Mouse (Mus musculus) urinary bladder, postnatal 25 days (tissue): ENCODE data around the gene Sel1l3.

Experiments used
- DNase-seq: peaks from one replicate; pipeline ENCODE4 v3.0.0; 2022; ENCODE audit warnings: low spot score

Sel1l3 gene

GRCm38 (mm10) chr5:53172908-53173307 lies 40.8 kb downstream of the Sel1l3 start:
- no peak for DNase-seq

GRCm38 (mm10) chr5:53172256-53172636 lies 41.5 kb downstream of the Sel1l3 start:
- DNase-seq = no peak

- DNase-seq = no peak
Observed at GRCm38 (mm10) chr5:53171611-53172255, 42.0 kb downstream of the Sel1l3 start.

- no peak for DNase-seq
Observed at GRCm38 (mm10) chr5:53167564-53167963, 46.2 kb downstream of the Sel1l3 start.

DNA sequence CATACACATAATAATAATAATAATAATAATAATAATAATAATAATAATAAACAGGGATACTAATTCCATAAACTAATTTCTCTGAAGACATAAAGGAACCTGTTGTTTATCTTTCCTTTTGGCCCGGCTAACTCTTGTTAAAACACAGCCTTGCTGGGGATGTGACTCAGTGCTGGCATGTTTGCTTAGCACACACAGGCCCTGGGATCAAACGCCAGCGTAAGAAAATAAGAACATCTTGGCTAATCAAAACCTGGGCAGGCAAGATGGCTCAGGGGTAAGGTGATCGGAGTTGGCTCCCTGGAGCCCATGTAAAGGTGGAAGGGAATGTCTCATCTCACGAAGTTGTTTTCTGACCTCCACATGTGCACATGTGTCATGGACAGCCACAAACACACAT lies 48.1 kb downstream of the Sel1l3 start:
- DNase-seq = no peak

GRCm38 (mm10) chr5:53162436-53162835 lies 51.3 kb downstream of the Sel1l3 start:
- DNase-seq = no peak

DNA sequence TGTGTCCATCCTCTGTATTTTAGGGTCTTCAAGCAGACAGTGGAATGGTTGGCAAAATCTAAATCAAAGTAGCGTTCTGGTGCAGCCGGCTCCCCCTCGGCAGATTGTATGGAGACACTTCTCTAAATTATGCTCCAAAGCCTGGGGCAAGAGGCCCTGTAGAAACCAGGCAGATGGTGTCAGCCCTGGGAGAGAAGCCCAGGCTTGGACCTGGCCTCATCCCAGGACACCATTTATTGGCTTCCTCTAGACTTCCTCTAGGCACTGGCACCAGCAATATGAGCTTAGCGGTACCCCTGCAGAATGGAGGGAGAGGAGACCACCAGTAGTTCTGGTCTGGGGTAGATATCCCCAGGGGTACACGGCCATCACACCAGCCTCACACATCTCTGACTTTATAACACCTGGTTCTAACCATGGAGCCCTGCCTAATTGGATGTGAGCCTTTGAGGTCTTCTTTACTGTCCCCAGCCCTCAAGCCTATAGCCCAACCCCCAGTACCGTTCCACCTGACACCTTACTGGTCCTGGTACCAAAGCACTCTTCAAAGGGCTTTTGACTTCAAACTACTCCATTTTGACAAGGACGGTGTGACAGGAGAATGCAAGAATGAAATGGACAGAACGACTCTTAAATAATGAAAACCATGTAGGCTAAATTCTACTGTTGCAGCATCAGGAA lies 52.1 kb downstream of the Sel1l3 start:
- no peak for DNase-seq

GRCm38 (mm10) chr5:53160207-53160606 lies 53.5 kb downstream of the Sel1l3 start:
- no peak for DNase-seq

DNA sequence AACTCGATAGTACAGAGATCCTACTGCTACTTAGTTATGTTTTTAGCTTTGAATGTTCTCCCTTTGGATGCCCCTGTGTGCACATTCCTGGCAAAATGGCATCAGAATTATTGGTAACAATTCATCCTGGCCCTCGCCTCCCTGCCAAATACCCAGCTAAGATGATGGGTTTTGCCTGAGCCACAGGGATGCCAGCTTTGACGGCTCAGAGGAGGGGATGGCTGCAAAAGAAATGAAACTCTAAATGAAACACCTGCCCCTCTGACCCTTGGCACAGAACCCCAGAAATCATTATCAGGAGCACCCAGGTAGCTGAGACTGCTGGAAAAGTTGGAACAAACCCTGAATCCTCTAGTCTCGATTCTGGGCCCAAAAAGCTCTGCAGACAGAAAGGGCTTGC lies 54.1 kb downstream of the Sel1l3 start:
- DNase-seq = no peak

GRCm38 (mm10) chr5:53159166-53159565 lies 54.6 kb downstream of the Sel1l3 start:
- DNase-seq = no peak

DNA sequence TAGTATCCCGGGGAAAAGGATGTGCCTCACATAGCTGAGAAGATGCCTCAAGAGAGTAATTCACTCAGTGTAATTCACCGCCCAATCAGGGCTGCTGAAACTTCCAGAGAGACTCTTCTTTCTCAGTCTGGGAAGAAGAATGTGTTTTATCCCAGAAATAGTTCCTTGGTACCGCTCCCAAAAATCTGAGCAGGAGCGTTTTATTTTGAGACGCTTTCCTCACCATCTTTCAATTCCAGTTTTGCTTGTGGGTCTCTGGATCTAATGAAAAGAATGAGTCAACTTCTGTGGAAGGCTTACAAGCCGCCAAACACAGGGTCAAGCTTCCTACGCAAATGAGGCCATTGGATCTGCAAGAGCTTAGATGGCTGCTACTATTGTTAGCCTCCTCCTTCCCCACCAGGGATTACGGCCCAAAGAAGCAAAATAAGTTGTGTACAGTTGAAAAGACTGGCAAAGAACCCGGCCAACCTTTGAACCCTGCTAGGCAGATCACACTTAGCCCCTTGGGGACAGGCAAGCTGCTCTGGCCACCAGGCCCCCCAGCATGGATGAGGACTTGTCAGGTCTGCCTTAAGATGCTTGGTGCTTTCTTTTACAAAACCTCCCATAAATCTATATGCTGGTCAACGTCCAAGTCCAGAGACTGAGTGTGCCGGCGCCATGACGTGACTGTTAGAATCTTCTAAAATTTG lies 57.6 kb downstream of the Sel1l3 start:
- DNase-seq = no peak

DNA sequence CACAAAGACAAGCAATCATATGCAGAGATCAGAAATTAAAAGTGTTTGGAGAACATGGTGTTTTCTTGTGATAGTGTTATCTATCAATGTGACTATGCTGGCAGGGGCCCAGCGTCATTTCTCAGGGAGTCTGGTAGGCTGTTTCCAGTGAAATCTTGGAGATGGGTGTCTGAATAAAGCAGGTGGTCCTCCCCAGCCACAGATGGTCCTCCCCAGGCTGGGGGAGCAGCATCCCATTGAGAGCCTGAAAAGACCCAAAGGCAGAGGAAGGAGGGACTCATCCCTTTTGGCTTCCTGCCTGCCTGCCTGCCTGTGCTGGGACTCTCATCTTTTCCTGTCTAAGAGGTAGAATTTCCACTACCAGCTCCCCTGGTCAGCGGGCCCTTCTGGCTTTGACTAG lies 59.2 kb downstream of the Sel1l3 start:
- no peak for DNase-seq

DNA sequence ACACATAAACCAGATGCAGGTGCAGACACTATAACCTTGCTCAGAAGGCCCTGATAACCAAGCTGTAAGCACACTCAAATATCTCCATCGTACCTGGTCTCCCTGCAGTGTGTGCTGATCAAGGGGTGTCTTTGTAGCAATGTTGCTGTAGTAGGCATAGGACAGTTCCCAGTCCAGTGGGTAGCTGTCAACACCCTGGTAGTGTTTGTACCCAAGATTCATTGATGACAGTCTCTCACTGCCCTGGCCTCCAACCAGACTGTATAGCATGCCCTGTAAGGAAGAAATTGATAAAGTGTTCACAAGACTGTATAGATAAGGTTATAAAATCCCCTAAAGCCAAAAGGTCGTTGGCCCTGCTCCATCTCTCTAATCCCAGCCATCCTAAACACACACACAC lies 59.6 kb downstream of the Sel1l3 start:
- DNase-seq = no peak

DNA sequence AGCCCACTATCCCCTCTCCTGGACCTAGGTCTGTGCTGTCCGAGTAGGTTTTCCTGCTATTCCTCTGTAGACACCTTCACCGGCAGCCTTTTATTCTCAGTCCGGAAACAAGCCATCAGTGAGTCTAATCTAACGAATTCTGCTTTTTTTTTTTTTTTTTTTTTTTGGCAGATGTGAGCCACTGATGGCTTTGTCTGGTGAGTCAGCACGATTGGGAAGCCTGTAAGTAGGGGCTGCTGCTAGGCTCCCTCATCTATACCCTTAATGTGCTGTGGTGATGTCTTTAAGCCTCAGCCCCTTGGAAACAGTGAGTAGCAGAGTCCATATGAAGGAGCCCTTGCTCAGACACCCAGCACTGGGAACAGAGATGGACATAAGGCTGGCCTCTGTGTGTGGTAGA lies 60.6 kb downstream of the Sel1l3 start:
- no peak for DNase-seq

GRCm38 (mm10) chr5:53151379-53151960 lies 62.3 kb downstream of the Sel1l3 start:
- no peak for DNase-seq

DNA sequence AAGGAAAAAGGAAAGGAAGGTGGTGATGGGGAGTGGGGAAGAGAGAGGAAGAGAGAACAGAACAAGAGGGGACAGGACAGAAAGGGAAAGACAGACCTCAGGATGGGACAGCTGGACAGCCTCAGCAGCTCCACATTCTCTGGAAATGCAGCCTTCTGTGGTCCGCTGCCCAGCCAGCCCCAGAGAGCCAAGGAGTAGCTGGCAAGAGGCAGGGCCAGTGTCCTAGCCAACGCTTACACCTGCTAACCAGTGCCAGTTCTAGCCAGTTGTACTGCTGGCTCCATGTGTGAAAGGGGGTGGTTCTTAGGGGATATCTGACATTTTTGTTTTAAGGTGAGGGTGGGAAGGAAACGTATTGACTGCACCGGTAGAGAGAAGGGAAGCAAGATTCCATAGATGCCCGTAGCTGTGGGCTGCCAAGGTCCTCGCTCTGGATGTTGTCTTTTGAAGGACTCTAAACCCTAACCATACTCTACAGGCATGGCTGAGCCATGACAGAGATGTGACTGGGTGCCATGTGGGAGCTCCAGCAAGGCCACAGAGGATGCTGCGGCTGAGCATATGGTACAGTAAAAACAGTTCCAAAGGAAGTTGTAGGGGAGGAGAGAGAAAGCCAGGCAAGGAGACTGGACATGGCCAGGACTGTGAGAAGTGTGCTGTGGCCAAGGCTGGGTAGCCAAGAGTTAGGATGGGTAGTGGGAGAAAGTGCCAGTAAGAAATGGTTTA lies 64.6 kb downstream of the Sel1l3 start:
- no peak for DNase-seq

GRCm38 (mm10) chr5:53148160-53148923 lies 65.4 kb downstream of the Sel1l3 start:
- DNase-seq = no peak

DNA sequence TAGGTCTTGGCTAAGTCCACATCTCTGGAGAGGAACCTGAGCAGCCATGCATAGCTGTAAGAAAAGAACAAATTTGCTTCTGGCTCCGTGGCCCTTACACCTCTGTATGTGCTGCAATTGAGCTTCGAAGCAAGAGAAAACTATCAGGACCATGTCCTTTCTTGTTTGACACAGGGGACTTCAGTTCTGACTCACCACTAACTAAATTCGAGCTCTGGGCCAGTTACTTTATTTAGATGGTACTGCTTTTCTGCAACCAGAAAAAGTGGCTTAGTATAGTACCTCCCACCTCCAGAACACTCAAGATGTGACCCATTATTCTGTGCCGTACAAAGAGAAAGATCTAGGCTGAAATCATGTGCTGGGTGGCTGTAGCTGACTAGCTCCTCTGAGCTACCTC lies 66.3 kb downstream of the Sel1l3 start:
- no peak for DNase-seq

GRCm38 (mm10) chr5:53146684-53147061 lies 67.1 kb downstream of the Sel1l3 start:
- DNase-seq = no peak

DNA sequence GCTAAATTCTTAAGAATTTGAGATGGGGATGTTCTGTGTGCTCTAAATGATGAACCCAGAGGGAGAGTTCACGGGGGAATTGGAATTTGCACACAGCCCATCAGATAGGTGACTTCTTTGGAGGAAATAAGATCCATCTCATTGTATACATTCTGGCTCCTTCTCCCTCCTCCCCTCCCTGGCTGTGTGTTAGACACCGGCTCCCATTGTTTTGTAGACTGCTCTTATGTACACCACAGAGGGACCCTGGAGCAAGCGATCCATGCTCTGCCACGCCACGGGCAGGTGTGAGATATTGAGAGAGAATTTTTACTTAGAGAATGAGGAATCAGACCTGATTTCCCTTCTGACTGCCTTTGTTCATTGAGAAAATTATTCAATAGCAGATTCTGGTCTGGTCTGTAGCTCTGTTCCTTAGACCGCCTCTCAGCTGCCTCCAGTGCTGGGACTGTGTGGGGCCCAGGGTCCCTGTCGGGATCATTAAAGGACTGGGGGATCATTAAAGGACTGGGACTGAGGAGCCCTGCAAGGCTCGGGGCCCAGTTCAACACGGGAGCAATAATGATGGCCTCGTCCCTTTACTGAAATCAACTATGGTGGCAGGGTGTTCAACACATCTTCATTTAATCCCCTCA lies 67.6 kb downstream of the Sel1l3 start:
- DNase-seq = no peak

GRCm38 (mm10) chr5:53142587-53142986 lies 71.1 kb downstream of the Sel1l3 start:
- DNase-seq = no peak
